Mouse (Mus musculus) spleen, postnatal 0 days (tissue): Measurements from ENCODE around the gene Trem2. TPM values are rescaled to one million over a fixed set of nuclear protein-coding genes. Genes with fewer than 3 reads are reported as not detected.

Experiments
- polyA plus RNA-seq: library from polyadenylated mRNA; unstranded; fragments of >200 nt; fragmentation: Nextera tagmentation; extraction: Ambion mirVana; gene quantifications from 2 replicates; pipeline ENCODE4 v1.2.1, GENCODE M21; 2015

Trem2 gene
- polyA plus RNA-seq = 1.9 and 3.6 TPM in 2 replicates

GRCm38 (mm10) chr17:48346231-48346630 is at the start of gene Trem2:
Gene Trem2, plus strand, starts transcription at chr17:48346401.

GRCm38 (mm10) chr17:48299203-48299602 is 47.0 kb upstream of the Trem2 start, which contains the start of gene Treml2:
Gene Treml2, plus strand, starts transcription at chr17:48299498.

GRCm38 (mm10) chr17:48315905-48316579 is 30.2 kb upstream of the Trem2 start, which contains the start of gene B430306N03Rik:
Gene B430306N03Rik, plus strand, starts transcription at chr17:48316141.

GRCm38 (mm10) chr17:48359616-48360015 is 13.4 kb downstream of the Trem2 start, which contains the start of gene Treml1:
Gene Treml1, plus strand, starts transcription at chr17:48359916.

Other genes starting within 250 kb of the Trem2 start
- 5.0 and 7.0 TPM in 2 replicates for gene 9830107B12Rik, start 200.1 kb upstream of the Trem2 start, polyA plus RNA-seq
- gene A530064D06Rik, start 179.1 kb upstream of the Trem2 start, polyA plus RNA-seq = 7.2 and 11.1 TPM in 2 replicates
- gene Trem1, start 113.6 kb upstream of the Trem2 start, polyA plus RNA-seq = 4.7 and 5.3 TPM in 2 replicates
- gene Trem3, start 98.6 kb upstream of the Trem2 start, polyA plus RNA-seq = 28.7 and 40.9 TPM in 2 replicates
- 10.8 and 15.1 TPM in 2 replicates for gene Treml4, start 82.1 kb upstream of the Trem2 start, polyA plus RNA-seq
- gene Treml2, start 46.9 kb upstream of the Trem2 start, polyA plus RNA-seq = 5.8 and 7.1 TPM in 2 replicates
- 10.2 and 14.2 TPM in 2 replicates for gene B430306N03Rik, start 30.3 kb upstream of the Trem2 start, polyA plus RNA-seq
- 8.6 and 9.7 TPM in 2 replicates for gene Treml1, start 13.5 kb downstream of the Trem2 start, polyA plus RNA-seq
- 9.0 and 9.8 TPM in 2 replicates for gene Nfya, start 63.5 kb downstream of the Trem2 start, polyA plus RNA-seq
- gene Oard1, start 63.6 kb downstream of the Trem2 start, polyA plus RNA-seq = 58.7 and 63.8 TPM in 2 replicates
- 0.50 and 0.55 TPM in 2 replicates for gene Apobec2, start 86.5 kb downstream of the Trem2 start, polyA plus RNA-seq
- gene Tspo2, start 105.1 kb downstream of the Trem2 start, polyA plus RNA-seq = 153 and 156 TPM in 2 replicates
- 2.2 and 2.3 TPM in 2 replicates for gene Unc5cl, start 108.5 kb downstream of the Trem2 start, polyA plus RNA-seq